Mouse (Mus musculus) frontal cortex, postnatal 25 days (tissue): ENCODE results near the gene Nipsnap1.

Source experiments
- DNase-seq, 2 experiments: peaks; one replicate each; pipeline ENCODE4 v3.0.0; 2022; ENCODE audit warnings: low spot score in 2 of 2

The Nipsnap1 gene

DNA sequence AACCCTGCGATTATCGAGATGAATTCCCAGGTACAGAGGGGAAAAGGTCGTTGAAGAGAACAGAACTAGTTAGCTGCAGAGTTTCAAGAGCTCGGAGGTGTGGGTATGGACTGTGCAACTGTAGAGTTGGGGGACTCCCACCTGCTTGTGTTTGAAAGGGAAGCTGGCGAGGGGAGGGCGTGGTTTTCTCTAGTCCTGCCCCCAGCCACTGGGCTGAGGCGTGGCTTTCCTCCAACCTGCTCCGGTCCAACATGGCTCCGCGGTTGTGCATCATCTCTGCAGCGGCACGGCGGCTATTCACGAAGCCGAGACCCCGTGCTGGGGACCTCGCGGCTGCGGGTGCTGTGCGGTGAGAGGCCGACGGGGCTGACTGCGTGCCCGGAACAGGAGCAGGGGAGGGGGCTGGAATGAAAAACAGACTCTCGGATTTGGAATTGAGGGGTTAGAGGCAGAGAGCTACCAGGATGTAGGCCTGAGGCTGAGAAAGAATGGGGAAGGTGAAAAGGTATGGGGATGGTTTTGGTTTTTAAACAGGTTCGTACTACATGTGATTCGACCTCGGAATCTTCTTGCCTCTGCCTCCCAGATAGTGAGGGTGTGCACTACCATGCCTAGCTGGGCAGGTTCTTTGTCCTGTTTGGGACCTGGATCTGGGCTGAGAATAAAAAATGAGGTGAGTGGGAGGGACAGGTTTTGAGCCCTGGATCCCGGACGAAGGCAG, at the start of gene Nipsnap1:
Nipsnap1 (plus strand) TSS at position 197 of the 721 bp plus-strand sequence.
- peak; percentile 61 to 64 for DNase-seq

DNA sequence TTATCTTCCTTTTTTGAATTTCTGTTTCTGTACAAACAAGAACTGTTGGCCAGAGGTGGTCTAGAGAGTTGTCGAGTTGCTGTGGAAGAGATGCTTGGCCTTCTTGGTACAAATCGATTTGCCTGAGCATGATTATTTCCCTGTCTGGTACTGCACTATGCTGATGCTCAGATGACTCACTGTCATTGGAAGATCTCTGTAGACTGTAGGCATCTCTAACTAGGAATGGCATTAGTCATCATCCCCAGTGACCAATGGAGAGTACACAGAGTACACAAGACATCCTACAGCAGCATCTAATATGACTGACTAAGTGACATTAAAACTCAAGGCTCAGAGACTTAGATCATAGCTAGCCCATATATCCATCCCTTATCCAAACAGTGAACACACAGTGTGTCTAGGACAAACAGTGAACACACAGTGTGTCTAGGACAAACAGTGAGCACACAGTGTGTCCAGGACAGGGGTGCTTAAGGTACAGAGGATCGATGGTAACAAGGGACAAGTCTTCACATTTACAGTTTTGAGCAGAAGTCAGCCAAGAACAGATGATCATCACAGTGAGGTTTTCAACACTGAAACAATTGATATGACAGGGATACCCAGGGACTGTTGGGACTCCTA, 47.5 kb upstream of the Nipsnap1 start:
- DNase-seq, result no peak

DNA sequence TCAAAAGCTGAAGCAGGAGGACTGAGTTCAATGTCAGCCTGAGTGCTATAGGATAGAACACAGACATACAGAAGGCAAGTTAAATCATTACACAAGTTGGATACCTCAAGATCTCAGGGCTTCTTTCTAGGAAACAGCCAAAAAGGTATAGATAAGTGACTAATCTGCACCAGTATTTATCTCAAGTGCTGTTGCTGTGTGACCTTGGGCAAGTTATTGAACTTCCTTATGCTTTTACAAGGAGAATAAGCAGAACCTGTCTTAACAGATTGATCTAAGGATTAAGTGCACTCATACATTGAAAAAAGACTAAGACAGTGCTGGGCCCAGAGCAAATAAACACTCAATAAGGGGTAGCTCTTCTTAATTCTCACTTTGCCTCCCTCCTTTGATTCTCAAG, 46.4 kb upstream of the Nipsnap1 start:
- no peak for DNase-seq

DNA sequence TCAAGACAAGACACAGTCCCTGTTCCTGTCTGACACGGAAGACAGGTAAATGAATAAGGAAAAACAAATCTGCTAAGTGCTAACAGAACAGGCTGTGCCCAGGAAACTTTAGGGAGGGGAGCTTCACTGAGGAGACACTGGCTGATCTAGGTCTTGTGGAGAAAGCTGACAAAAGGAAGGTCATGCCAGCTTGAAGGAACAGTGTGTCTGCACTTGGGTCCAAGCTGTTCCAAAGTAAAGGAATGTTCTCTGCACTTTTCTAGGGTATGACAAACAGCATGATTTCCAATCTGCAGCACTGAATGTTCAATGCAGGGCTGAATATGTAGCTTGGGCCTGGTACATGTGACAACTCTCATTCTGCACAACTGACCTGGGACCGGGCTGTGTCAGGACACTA, 45.8 kb upstream of the Nipsnap1 start:
- no peak for DNase-seq

DNA sequence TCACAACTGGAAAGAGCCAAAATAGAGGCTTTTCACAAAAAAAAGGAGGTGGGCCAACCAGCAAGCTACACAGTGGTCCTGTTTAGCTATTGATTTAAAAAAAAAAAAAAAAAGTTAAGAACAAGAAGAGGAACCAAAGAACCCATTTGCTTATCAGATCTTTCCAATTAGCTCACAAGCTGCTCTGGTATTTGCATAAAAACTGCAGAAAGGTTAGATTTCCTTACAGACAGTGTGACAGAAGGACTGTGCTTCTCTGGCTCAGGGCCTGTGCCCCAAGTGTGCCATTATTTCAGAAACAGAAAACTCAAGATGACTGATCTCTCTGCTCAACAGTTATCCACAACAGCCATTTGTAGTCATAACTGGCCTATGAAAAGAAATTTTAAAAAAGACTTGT, 42.7 kb upstream of the Nipsnap1 start:
- no peak for DNase-seq

DNA sequence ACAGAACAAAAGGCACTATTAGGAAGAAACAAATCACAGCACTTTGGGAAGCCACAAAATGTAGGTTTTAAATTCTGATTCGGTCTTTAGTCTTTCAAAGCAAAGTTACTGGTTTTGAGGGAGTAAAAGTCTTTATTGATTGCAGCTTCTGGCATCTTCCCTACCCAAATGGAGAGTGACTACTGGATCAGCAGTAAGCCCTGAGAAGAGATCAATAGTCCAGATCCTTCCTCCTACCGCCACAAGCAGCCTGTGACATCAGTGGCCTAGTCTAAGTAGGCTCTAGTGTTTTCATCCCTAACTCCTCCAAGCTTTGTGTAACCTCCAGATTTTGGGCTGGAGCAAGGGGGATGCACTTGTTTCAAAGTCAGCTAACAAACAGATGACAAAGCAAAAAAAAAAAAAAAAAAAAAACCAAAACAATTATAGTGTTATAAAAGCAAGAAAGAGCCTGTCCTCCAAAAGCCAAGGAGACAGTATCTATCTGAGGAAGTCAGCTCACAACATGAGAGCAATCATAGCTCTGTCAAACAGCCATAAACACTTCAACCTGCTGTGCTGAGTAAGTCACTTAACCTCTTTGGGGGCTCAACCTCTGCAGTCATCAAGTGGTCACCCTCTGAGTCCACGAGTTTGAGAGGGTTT, 40.3 kb upstream of the Nipsnap1 start:
- DNase-seq, result no peak

DNA sequence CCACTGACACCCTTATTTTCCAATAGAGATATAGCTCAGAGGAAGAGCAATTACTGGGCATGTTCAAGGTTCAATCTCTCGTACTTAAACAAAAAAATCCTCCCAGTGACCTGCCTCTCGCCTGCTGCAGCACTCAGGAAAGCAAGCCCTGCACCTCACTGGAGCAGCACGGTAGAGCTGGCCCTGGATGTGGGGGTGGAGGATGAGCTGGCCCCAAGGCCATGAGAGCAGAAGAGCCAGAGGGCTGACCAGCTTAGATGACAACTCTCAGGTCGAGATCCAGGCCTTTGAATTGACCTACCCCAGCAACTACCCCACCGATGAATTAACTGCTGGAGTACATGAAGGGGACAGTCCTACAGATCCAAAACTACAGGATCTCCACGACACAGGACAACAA, 38.3 kb upstream of the Nipsnap1 start:
- no peak for DNase-seq

DNA sequence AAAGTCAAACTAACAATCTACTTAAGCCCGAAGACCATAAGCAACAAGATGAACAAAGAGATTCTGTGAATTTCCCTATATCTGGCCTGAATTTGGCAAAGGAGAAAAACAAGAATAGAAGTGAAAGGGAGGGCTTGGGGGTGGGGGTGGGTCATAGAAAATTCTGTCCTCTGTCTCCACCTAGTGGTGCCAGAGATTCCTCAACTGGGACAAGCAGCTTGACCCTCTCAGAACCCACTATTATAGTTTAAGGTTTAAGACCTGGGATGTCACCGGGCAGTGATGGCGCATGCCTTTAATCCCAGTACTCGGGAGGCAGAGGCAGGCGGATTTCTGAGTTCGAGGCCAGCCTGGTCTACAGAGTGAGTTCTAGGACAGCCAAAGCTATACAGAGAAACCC, 37.0 kb upstream of the Nipsnap1 start:
- DNase-seq, result peak in 1 of 2 experiments; percentile 23

DNA sequence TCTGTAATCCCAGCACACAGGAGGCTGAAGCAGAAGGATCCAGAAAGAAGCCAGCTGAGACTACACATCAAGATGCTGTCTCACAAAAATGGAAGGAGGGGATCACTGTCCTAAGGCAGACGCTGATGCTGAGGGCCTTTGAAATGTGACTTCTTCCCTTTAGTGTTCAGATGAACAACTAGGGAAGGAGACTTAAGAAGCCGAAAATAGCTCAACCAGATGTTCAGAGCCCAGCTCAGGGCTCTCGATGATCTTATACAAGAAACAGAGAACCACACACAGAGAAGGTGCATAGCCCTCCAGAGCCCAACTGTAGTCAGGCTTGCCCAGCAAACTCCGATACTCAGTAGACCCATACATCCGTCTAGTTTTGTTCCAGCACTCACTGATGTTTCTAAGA, 36.4 kb upstream of the Nipsnap1 start:
- no peak for DNase-seq

DNA sequence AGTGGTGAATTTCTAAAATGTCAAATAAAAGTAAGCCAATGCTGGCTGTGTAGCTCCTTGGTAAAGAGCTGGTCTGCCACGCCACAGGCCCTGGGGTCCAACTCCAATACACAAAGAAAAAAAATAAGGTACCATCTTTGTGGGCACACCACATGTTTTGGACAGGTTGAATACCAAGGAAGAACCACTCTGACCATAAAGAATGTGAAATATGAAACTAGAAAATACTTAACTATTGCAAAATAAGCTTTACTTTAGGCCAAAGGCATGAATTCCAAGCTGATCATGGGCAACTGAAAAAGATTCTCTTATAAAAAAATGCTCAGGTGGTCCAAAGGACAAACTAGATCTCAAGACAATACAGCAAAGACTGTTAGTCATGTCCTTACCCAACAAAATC, 35.5 kb upstream of the Nipsnap1 start:
- no peak for DNase-seq

DNA sequence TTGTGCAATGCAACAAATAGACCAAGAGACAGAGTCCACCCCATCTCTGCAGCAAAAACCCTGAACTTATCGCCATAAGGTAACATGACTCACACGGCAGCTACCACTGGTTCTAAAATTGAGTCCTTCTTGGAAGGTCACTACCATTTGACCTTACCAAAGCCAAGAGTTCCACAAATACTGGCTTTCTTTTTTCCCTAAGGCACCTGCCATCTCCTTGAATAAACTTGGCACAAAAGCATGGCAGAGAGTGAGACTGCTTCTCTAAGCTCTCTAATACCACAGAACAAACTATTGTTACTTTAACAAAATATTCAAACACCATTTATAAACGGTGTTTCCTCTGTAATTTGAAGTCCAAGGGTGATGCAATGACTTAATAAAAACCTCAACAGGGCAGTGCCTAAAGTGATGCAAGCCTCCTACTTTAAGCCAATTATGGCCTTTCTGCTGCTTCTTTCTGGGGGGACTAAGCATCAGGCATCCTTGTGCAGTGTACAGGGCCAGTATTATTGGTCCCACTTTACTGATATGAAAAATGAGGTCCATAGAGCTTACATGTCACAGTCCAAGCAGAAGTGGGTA, 32.7 kb upstream of the Nipsnap1 start:
- DNase-seq, result no peak

DNA sequence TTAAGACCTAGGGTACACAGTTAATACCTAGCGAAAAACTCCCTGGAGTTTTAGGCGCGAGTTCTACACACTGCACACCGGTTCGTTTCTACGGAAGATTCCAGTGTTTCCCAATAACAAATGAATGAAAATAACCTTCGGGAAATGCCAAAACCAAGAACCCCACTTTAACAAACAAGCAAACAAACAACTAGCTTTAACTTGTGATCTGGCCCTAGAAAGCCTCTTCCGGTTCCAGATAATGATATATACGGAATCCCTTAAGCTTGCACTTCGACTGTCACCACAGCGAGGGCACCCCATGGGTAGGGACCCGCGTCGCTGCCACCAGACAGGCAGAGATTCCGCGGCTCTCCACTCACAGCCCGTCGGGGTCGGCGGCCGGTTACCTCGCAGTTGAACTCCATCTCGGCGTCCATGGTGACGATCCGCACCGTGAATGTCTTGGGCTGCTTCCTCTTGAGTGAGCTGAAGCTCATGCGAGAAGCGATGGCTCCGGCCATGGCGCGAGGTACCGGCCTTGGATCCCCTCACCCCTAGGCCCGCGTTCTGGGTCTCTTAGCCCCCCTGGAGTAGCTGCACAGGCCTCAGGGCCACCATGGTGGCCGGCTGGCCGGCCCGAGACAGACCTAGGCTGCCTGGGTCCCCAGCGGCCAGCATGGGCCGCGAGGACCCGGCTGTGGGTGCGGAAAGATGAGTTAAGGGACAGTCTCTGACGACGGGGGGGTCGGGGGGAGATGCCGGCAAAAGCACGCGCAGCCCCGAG, 25.1 kb upstream of the Nipsnap1 start:
- DNase-seq, result peak; percentile 11 to 18

DNA sequence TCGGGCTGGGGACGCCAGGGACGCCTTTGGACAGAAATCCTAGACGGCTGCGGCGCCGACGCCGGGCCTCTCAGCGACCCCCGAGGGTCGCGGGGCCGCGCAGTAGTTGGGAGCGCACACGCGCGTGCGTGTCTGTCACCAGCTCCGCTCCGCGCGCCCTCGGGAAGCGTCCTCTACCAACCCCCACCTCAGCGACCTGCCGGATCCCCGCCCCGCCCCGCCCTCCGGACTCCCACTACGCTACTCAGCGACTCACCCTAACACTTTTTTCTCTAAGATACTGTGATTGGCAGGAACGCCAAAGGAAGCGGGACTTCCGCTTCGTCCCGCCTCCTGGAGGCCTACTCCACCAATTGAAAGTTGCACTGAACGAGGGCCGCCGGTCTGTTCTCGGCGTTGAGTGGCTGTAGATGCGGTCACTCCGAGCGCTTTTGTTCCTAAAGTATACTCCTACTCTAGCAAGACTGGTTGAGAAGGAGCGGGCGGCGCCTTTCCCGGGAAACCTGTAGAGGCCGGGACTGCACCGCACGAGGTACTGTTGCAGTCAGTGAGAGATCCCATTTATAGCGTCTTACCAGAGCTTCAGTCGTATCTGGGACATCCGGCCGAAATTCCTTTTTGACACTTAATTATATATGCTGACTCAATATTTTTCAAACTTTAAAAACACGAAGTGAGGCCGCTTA, 24.4 kb upstream of the Nipsnap1 start, which contains the start of gene Nf2:
Nf2 (minus strand) TSS at position 279 of the 686 bp plus-strand sequence.
- peak; percentile 96 for DNase-seq

DNA sequence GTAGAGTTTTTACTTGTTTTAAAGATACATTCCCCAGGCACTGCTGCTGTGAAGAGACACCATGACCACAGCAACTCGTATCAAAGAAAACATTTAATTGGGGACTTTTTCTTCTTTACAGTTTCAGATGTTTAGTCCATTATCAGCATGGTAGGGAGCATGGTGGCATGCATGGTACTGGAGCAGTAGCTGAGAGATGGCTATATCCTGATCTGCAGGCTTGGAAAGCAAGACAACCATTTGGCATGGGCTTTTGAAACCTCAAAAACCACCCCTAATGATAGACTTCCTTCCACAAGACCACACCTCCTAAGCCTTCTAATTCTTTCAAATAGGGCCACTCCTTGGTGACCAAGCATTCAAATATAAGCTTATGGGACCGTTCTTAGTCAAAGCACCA, 23.3 kb upstream of the Nipsnap1 start:
- DNase-seq, result no peak

DNA sequence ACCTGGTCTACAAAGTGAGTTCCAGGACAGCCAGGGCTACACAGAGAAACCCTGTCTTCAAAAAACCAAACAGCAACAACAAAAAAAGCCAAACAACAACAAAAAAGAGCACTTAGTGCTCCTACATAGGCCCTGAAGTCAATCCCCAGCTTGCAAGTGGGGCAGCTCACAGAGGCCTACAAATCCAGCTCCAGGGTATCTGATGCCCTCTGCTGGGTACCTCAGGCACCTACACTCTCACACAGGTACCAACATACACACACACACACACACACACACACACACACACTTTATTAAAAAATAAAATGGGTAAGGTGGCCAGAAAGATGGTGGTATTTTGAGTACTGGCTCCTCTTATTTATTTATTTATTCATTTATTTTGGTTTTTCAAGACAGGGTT, 20.7 kb upstream of the Nipsnap1 start:
- DNase-seq, result no peak

DNA sequence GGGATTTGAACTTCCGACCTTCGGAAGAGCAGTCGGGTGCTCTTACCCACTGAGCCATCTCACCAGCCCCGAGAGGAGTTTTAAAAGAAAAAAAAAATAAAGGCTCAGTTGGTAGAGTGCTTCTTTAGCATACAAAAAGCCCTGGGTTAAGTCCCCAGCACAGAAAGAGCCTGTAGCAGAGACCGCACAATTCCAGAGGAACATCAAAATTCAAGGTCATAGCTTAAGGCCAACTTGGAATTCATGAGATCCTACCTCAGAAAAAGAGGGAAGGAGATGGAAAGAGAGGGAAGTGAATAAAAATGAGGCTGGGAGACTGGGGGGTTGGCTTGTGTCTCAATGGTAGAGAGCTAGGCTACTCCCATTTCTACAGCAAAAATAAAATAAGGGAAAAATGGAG, 19.6 kb upstream of the Nipsnap1 start:
- no peak for DNase-seq

DNA sequence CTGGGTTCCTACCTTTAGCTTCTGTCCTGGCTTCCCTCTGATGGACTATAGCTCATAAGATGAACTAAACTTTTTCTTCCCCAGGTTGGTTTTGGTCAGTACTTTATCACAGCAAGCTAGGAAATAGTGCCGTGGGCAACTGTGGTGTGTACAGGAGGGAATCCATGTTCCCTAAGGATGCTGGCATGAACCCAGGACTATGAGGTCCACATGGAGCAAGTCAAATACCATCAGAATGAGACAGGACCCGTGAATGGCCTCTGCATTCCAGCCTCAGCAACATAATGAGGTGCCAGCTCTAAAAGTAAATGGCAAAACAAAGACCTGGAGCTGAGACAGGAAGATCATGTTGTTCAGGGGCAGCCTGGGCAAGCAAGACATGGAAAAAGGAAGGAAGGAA, 15.3 kb upstream of the Nipsnap1 start:
- no peak for DNase-seq

DNA sequence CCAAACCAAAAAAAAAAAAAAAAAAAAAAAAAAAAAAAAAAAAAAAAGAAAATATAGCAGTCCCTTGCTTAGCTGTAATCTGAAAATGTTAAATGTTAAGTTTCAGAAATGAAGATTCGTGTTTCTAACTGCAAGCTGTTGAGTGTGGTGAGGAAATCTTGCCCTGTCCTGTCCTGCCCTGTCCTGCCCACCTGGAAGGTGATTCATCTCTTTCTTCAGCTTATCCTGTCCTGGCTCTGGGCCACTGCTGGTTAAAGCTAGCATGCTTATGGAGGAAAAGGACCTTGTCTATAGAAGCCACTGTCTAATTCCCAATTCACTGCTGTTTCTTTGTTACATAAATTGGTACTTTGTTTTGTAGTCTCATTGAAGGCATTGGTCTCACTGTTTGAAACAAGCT, 12.8 kb upstream of the Nipsnap1 start:
- DNase-seq, result no peak

DNA sequence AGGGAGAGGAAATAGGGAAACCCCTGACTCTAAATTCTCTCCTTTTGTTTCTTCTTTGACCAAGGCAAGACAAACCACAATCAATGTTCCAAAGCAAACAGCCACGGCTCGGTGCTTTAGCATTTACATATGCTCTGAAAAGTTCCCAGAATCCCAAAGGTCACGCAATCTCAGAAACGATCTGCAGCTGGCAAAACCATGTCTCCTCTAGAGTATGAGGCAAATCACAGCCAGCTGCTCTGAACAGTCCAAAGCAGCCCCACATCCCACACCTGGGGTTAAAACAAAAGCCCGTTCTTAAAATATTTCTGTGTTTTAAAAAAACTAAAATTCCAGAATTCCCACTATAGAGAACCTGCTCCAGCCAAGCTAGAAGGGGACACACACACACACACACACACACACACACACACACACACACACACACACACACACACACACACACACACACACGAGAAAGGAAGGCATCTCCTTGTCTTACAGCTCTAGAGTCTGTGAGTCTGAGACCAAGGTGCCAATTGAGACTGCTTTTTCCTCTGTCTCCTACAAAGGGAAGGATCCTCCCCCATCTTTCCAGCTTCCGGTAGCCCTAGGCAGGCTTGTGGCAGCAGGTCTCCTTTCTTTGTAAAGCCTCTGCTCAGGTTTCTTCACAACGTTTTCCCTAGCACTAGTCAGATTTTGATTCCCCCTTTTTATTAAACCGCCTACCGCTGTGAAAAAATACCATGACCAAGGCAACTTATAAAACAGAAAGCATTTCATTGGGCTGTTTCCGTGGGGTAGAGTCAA, 11.7 kb upstream of the Nipsnap1 start:
- DNase-seq, result no peak

DNA sequence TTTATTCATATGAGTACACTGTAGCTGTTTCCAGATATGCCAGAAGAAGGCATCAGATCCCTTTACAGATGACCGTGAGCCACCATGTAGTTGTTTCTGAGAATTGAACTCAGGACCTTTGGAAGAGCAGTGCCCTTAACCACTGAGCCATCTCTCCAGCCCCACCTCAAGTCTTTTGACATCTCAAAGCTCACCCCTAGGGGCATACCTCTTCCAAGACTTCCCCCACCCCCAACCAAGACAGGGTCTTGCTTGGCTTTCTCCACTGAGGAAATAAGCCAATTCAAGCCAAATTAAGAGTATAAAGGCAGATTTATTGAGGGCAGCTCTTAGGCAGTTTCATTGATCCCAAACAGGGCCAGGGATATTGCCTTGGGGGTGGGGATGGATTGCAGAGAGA, 11.0 kb upstream of the Nipsnap1 start:
- DNase-seq, result no peak
